Mouse (Mus musculus) kidney, adult 2 months (tissue): Measurements from ENCODE around the gene Ift172. TPM values are rescaled to one million over a fixed set of nuclear protein-coding genes. Genes with fewer than 3 reads are reported as not detected.

Source experiments
- DNase-seq: peaks from one replicate; pipeline ENCODE4 v3.0.0; 2021
- H3K27ac ChIP-seq: fragments of 200-500 bp; 2 replicates; pipeline ENCODE4 v1.5.1; 2012; ENCODE audit warnings: low read depth, low read length, control low read depth, inconsistent platforms; ENCODE audit not compliant: insufficient read depth
- H3K27me3 ChIP-seq: fragments of 200-500 bp; replicated peaks from 2 replicates; pipeline ENCODE4 v1.6.1; 2012; ENCODE audit warnings: mild to moderate bottlenecking, moderate library complexity, low read length, inconsistent platforms; ENCODE audit not compliant: control insufficient read depth, insufficient read depth
- H3K36me3 ChIP-seq: fragments of 200-500 bp; 2 replicates; pipeline ENCODE4 v1.6.1; 2012; ENCODE audit warnings: mild to moderate bottlenecking, moderate library complexity, low read length, inconsistent platforms; ENCODE audit not compliant: control insufficient read depth, insufficient read depth
- H3K4me1 ChIP-seq: fragments of 200-500 bp; 2 replicates; pipeline ENCODE4 v1.6.1; 2011; ENCODE audit warnings: low read length; ENCODE audit not compliant: control insufficient read depth, insufficient read depth
- H3K4me3 ChIP-seq: fragments of 200-500 bp; 2 replicates; pipeline ENCODE4 v1.5.1; 2011; ENCODE audit warnings: mild to moderate bottlenecking, low read depth, low read length, control low read depth; ENCODE audit not compliant: insufficient read depth
- CTCF ChIP-seq: fragments of 200-500 bp; conservative IDR thresholded peaks from 2 replicates; pipeline ENCODE4 v1.5.1; 2011; ENCODE audit warnings: low read depth, mild to moderate bottlenecking, control low read depth, low read length, moderate library complexity, mixed read lengths; ENCODE audit not compliant: insufficient read depth, insufficient read length
- POLR2A ChIP-seq: fragments of 200-500 bp; IDR thresholded peaks from one replicate; pipeline ENCODE4 v1.6.1; 2011; ENCODE audit warnings: low read depth, low read length, control low read depth
- WGBS: fragments of 180-500 bp; shearing (Covaris S2); methylation state at CpG from one replicate; pipeline ENCODE4 v1.1.7; 2018; 5-methylcytosine and 5-hydroxymethylcytosine counted together
- polyA plus RNA-seq: library from polyadenylated mRNA; depleted of rRNA; stranded (reverse); fragments of >200 nt; gene quantifications from 2 replicates; pipeline ENCODE4 v1.2.3, GENCODE M21; 2012

Ift172 gene
- polyA plus RNA-seq, 1 experiment, result 34.2 TPM

- no peak for TF ChIP-seq POLR2A
- TF ChIP-seq CTCF, result no peak
- 83% methylated on average over 11 of the region's 11 CpGs for WGBS
- no peaks in the 10 kb centered on the region for H3K4me1 ChIP-seq
- H3K36me3 ChIP-seq, result 0 out of 2 replicates have a peak, but pooled peaks cover 2% of the 10 kb centered on the region
- no peak overlapping the region for H3K27ac ChIP-seq
- H3K4me3 ChIP-seq, result no peak overlapping the region
- no peak for DNase-seq
- no peaks in the 10 kb centered on the region for H3K27me3 ChIP-seq
Measured at GRCm38 (mm10) chr5:31257616-31258015, 33.3 kb downstream of the Ift172 start.

- 56% methylated on average over 2 of the region's 2 CpGs for WGBS
- TF ChIP-seq CTCF (no peak), POLR2A (no peak)
- no peak overlapping the region for H3K4me3 ChIP-seq
- H3K27me3 ChIP-seq, result no peaks in the 10 kb centered on the region
- no peak for DNase-seq
- 0 out of 2 replicates have a peak, but pooled peaks cover 5% of the 10 kb centered on the region for H3K4me1 ChIP-seq
- H3K27ac ChIP-seq, result no peak overlapping the region
- H3K36me3 ChIP-seq, result 0 out of 2 replicates have a peak, but pooled peaks cover 2% of the 10 kb centered on the region
Measured at GRCm38 (mm10) chr5:31255971-31256370, 34.9 kb downstream of the Ift172 start.

DNA sequence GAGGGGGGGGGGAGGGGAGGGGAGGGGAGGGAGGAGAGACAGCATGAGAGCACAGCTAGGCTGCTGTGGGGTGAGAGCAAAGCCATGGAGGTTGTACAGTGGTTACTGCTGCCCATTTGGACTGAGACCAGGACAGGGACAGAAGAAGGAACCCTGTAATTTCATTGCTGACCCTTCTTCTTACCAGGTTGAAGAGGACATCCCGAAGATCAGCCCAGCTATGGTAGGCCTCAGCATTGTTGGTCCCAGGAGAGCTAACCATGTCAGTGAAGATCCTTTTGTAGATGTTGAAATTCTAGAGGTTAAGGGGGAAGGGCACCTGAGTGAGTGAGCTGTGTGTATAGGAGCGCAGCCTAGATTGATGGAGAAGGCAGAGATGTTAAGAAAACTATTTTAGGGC is 35.5 kb downstream of the Ift172 start:
- Histone ChIP-seq H3K27ac (no peak overlapping the region), H3K27me3 (no peaks in the 10 kb centered on the region), H3K36me3 (peaks cover 3% of the 10 kb centered on the region; the same call in 1 of the 2 replicates), H3K4me1 (0 out of 2 replicates have a peak, but pooled peaks cover 5% of the 10 kb centered on the region), H3K4me3 (no peak overlapping the region)
- TF ChIP-seq POLR2A, result no peak
- no peak for DNase-seq
- 91% methylated on average over 2 of the region's 2 CpGs for WGBS

DNA sequence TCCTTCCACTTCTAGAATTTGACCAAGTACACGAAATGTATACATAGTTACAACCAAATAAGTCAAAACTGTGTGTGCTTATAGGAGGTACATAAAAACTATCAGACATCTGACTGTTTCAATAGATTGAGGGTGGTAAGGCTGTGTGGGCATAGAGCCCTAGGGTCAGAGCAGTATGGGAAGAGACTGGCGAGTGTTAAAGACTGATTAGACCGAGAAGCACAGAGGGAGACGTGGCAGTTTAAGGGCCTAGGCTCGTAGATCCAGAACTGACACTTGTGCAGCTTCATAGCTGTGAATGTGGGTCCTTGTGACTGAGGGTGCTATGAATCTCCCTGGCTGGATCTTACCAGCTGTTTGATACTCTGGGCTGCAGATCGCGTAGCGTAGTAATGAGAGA is 36.0 kb downstream of the Ift172 start:
- peaks cover 8% of the 10 kb centered on the region for H3K36me3 ChIP-seq

GRCm38 (mm10) chr5:31254452-31254851 is 36.5 kb downstream of the Ift172 start:
- WGBS, result 62% methylated on average over 7 of the region's 7 CpGs
- Histone ChIP-seq H3K27me3 (no peaks in the 10 kb centered on the region), H3K36me3 (peaks cover 10% of the 10 kb centered on the region), H3K4me3 (no peak overlapping the region), H3K27ac (peak overlapping the region; percentile 49; the same call in 1 of the 2 replicates), H3K4me1 (0 out of 2 replicates have a peak, but pooled peaks cover 5% of the 10 kb centered on the region)
- peak; percentile 70 for DNase-seq
- TF ChIP-seq CTCF (no peak), POLR2A (no peak)

More for the DNA sequence above, 36.0 kb downstream of the Ift172 start:
- H3K27me3 ChIP-seq, result no peaks in the 10 kb centered on the region
- DNase-seq, result no peak
- H3K27ac ChIP-seq, result no peak overlapping the region
- H3K4me3 ChIP-seq, result no peak overlapping the region
- no peak for TF ChIP-seq CTCF
- 87% methylated on average over 8 of the region's 8 CpGs for WGBS
- H3K4me1 ChIP-seq, result 0 out of 2 replicates have a peak, but pooled peaks cover 5% of the 10 kb centered on the region

DNA sequence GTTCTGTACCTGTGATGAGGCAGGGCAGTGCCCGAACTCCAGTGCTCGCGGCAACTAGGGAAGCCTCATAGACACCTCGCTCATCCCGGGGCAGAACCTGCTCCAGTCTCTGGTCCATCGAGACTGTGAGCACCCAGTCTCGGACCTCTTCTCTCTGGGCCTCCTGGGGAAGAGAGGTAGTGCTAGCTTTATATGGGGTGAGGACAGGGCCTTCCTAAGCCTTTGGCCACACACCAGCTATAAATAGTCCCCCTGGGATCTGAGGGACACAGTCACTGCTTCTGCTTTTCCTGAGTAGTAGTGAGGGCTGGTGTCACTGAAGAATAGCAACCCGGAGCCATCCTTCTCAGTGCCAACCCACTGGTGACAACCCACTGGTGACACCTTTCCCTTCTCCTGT is 37.1 kb downstream of the Ift172 start:
- Histone ChIP-seq H3K4me1 (0 out of 2 replicates have a peak, but pooled peaks cover 5% of the 10 kb centered on the region), H3K4me3 (no peak overlapping the region), H3K27ac (peak overlapping the region; percentile 49), H3K36me3 (peaks cover 11% of the 10 kb centered on the region), H3K27me3 (no peaks in the 10 kb centered on the region)
- WGBS, result 86% methylated on average over 8 of the region's 8 CpGs
- no peak for TF ChIP-seq POLR2A
- no peak for TF ChIP-seq CTCF
- no peak for DNase-seq

DNA sequence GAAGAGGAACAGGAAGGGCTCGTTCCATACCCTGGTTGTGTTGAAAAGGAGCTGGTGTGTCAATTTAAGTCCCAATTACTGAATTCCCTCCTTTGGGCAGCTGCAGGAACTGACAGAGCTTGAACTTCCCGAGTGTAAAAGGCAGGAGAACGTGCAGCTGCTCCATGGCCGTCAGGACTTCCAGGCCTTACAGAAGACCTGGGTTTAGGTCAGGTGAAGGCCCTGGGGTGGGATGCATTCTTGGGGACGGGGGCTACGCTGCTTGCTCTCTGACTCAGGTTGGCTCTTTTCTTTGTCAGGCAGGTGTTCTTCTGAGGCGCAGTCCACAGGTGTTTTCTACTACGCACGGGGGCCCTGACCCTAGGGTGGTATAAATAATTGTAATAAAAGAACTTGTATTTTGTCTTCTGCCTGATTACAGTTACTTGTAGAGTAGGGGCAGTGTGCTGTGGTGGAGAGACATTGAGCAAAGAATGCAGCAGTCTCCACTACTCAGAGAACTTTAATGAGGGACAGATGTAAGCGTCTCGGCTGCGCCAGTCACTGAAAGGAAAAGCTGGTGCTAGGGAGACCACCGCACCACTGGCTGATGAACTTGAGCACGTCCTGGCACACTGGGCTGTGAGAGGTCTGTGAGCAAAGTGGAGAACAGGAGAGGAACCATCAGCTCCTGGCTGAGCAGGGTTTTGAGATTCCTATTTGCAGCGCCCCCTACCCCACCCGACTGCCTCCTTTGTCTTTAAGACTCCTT is 37.9 kb downstream of the Ift172 start:
- Histone ChIP-seq H3K27me3 (no peaks in the 10 kb centered on the region), H3K27ac (no peak overlapping the region), H3K36me3 (peaks cover 13% of the 10 kb centered on the region), H3K4me3 (no peak overlapping the region), H3K4me1 (0 out of 2 replicates have a peak, but pooled peaks cover 5% of the 10 kb centered on the region)
- no peak for DNase-seq
- WGBS, result 85% methylated on average over 16 of the region's 16 CpGs
- TF ChIP-seq POLR2A (no peak), CTCF (no peak)
